ENCODE assay signal across 30 mouse cellular contexts in the genomic region with DNA sequence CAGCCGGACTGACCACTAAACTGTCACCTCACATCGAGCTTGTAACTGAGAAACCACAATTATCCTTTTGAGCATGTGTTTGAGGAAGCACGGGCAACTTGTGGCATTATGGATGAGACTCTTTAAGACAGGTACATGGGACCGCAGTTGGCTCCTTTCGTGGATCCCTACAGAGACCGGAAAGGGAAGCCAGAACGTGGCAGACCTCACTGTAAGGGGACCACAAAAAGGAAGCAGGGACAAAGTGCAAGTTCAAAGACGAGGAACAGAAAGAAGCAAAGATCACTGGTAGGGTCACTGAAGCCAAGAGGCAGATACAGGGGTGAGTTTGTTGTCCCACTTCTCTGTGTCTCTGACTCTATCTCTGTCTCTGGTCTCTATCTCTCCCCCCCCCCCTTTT.
A peak's percentile ranks its signal among the peaks of the same experiment; 100 is the strongest.
DNase-seq lines count a peak whose midpoint lies in the region; ATAC-seq and TF ChIP-seq lines count a peak whose summit lies in the region.
"Had no signal": no experiment of that assay in that cellular context is flagged by ENCODE, and none has a peak within 500 bp of the region (broad histone marks: within the 10 kb centered on the region; RNA-seq: fewer than 3 reads in every experiment).

No protein-coding gene starts in this region.

- no peak for TF ChIP-seq CTCF in heart, postnatal 0 days (IDR thresholded peaks at IDR 0.05; ENCODE audit: low read depth)

- H3K4me2 ChIP-seq in heart, embryonic 12.5 days: peak overlapping the region; percentile 19; the same call in 1 of the 2 replicates
- H3K4me2 ChIP-seq in heart, postnatal 0 days (ENCODE audit: low read depth, low read length): peak overlapping the region; percentile 30
- H3K4me2 ChIP-seq: embryonic facial prominence, embryonic 12.5 days; forebrain, embryonic 15.5 days; hindbrain, embryonic 12.5 days; limb, embryonic 15.5 days; liver, embryonic 13.5 days had no signal

- H3K9me3 ChIP-seq in heart, embryonic 12.5 days (replicated peaks): no peaks in the 10 kb centered on the region
- no peaks in the 10 kb centered on the region for H3K9me3 ChIP-seq in heart, postnatal 0 days (replicated peaks; ENCODE audit: control insufficient read depth, low read length)
- H3K9me3 ChIP-seq: embryonic facial prominence, embryonic 12.5 days; forebrain, embryonic 15.5 days; hindbrain, embryonic 12.5 days; limb, embryonic 15.5 days; liver, embryonic 13.5 days had no signal

- intact Hi-C loops in heart, postnatal 14 days (cut with DNase I): no loop called here

- no peak for TF ChIP-seq EP300 in heart, postnatal 0 days (IDR thresholded peaks at IDR 0.05; ENCODE audit: low read depth)

- no peaks in the 10 kb centered on the region for H3K36me3 ChIP-seq in heart, embryonic 12.5 days
- no peaks in the 10 kb centered on the region for H3K36me3 ChIP-seq in heart, postnatal 0 days (replicated peaks; ENCODE audit: control insufficient read depth, insufficient read depth, low read length)
- H3K36me3 ChIP-seq: embryonic facial prominence, embryonic 12.5 days; forebrain, embryonic 15.5 days; hindbrain, embryonic 12.5 days; limb, embryonic 15.5 days; liver, embryonic 13.5 days had no signal

- H3K27ac ChIP-seq in heart, embryonic 12.5 days (ENCODE audit: poor library complexity, severe bottlenecking): no peak overlapping the region
- H3K27ac ChIP-seq in heart, postnatal 0 days (ENCODE audit: low read depth): no peak overlapping the region
- H3K27ac ChIP-seq: embryonic facial prominence, embryonic 12.5 days; forebrain, embryonic 15.5 days; hindbrain, embryonic 12.5 days; hindbrain, postnatal 0 days; kidney, postnatal 0 days; limb, embryonic 15.5 days; liver, embryonic 13.5 days had no signal

- H3K9ac ChIP-seq in heart, embryonic 12.5 days: no peak overlapping the region
- no peak overlapping the region for H3K9ac ChIP-seq in heart, postnatal 0 days (replicated peaks; ENCODE audit: low read depth, low read length)
- H3K9ac ChIP-seq: embryonic facial prominence, embryonic 12.5 days; forebrain, embryonic 15.5 days; hindbrain, embryonic 12.5 days; limb, embryonic 15.5 days; liver, embryonic 13.5 days had no signal

- peaks cover 31% of the 10 kb centered on the region for H3K4me1 ChIP-seq in heart, embryonic 12.5 days (replicated peaks)
- no peaks in the 10 kb centered on the region; the same call in 1 of the 2 replicates for H3K4me1 ChIP-seq in heart, postnatal 0 days (ENCODE audit: control insufficient read depth, insufficient read depth)
- H3K4me1 ChIP-seq: forebrain, embryonic 15.5 days; liver, embryonic 13.5 days had no signal

- H3K4me3 ChIP-seq in heart, embryonic 12.5 days: no peak overlapping the region
- no peak overlapping the region for H3K4me3 ChIP-seq in heart, postnatal 0 days (ENCODE audit: low read depth, low read length)
- H3K4me3 ChIP-seq: embryonic facial prominence, embryonic 12.5 days; forebrain, embryonic 15.5 days; hindbrain, embryonic 12.5 days; limb, embryonic 15.5 days; liver, embryonic 13.5 days had no signal

- no peak for ATAC-seq in heart, embryonic 12.5 days (ENCODE audit: insufficient number of reproducible peaks, low FRiP score)
- no peak for ATAC-seq in heart, postnatal 0 days (ENCODE audit: insufficient read depth, low read depth)
- ATAC-seq in hematopoietic stem cell, adult 5-6 weeks (replicated peaks in 1 of 2; ENCODE audit: insufficient read depth in 1 of 2, low FRiP score in 2 of 2, low TSS enrichment in 1 of 2, low read depth in 1 of 2, poor library complexity in 2 of 2, severe bottlenecking in 2 of 2): peak; percentile 48 to 78; a peak in 2 of 4 replicates
- ATAC-seq: activated CD4-positive, CD25-positive, alpha-beta regulatory T cell, adult 4 months; CD4-positive, CD25-positive, alpha-beta regulatory T cell, adult 4 months; forebrain, embryonic 15.5 days; hindbrain, postnatal 0 days; intestine, embryonic 16.5 days; lung, postnatal 0 days had no signal

- H3K27me3 ChIP-seq in heart, embryonic 12.5 days (replicated peaks): no peaks in the 10 kb centered on the region
- H3K27me3 ChIP-seq in heart, postnatal 0 days (ENCODE audit: control insufficient read depth, insufficient read depth, low read length): no peaks in the 10 kb centered on the region
- H3K27me3 ChIP-seq: embryonic facial prominence, embryonic 12.5 days; forebrain, embryonic 15.5 days; liver, embryonic 13.5 days had no signal

- WGBS in heart, embryonic 12.5 days: 64% methylated on average over 8 of the region's 8 CpGs
- 57% methylated on average over 8 of the region's 8 CpGs for WGBS in heart, postnatal 0 days

- DNase-seq in heart, postnatal 14 days: no peak
- no peak for DNase-seq in heart, postnatal 0 days (ENCODE audit: low spot score)
- DNase-seq in heart, adult 9 months (ENCODE audit: low spot score in 2 of 2): no peak
- no peak for DNase-seq in testis, postnatal 10 days (ENCODE audit: low spot score)
- no peak for DNase-seq in MN1 (ENCODE audit: low spot score)
- DNase-seq: adrenal gland, adult 2 months; adrenal gland, postnatal 36 days; cerebellum, adult 2 months; cerebellum, postnatal 14 days; gastrocnemius, postnatal 36 days; kidney, adult 8-10 months; kidney, postnatal 4 days; left cerebral cortex, postnatal 4 days; liver, embryonic 13.5 days; lung, adult 18-20 months; lung, postnatal 4 days; midbrain, embryonic 14.5 days; thymus, postnatal 4 days had no signal

Comparison
In these comparisons a context has a peak if more than half of its experiments do, and no peak if none do; other contexts are left out.
1. ATAC-seq: peak in hematopoietic stem cell, adult 5-6 weeks (2 of 2); none in heart, embryonic 12.5 days (single experiment) and heart, postnatal 0 days (single experiment).